Mouse (Mus musculus): Measurements from ENCODE around the gene Sebox. TPM values are rescaled to one million over a fixed set of nuclear protein-coding genes. Genes with fewer than 3 reads are reported as not detected.
"Not testable (repeated sequence)": the region's sequence is repeated elsewhere in the genome, so short reads cannot be mapped to it uniquely, and the experiment has no call there.

Gene Sebox
- polyA plus RNA-seq, 1 experiment: not detected

DNA sequence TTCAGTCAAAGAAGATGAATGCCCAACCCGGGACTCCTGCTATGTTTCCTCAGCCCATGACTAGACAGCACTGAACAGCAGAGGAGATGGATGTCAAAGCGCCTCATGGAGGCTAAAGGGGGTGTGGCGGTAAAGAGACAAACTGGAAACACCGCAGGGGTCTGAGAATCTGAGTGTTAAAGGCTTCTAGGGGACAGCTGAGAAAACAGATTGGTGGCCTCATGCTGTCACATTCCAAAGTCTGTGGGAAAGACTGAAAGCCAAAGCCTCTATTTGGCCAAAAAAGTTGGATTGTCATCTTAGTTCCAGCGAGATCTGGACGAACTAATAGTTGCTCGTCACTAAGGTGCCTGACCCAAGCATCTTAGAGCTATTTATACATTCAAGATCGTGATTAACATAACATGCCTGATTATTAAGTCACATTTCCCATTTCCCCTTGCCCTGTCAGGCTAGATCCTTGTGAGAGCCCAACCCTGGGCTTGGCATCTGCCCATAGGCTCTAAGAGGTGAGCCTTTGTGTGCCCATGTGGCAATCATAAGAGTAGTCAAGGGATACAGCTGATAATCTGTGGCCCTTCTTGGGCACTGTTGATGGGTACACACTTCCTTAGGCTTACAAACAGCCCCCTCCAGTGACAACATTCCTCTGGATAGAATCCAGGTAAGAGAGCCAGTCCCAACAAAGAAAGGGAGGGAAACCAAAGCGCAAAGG is 20.2 kb downstream of the Sebox start:
- Histone ChIP-seq H3K4me1 (ENCODE audit: control insufficient read depth, insufficient read depth, low read length) (no peaks in the 10 kb centered on the region), H3K4me3 (ENCODE audit: insufficient read depth, low read depth, low read length) (no peak overlapping the region), H3K27ac (ENCODE audit: insufficient read depth, low read depth, low read length) (no peak overlapping the region; the same call in 1 of the 2 replicates)
- TF ChIP-seq POLR2A (IDR thresholded peaks at IDR 0.05; ENCODE audit: insufficient read depth, low read depth, low read length) (no peak), CTCF (IDR thresholded peaks at IDR 0.05; ENCODE audit: insufficient read depth, low read depth, low read length) (no peak)
- 73% methylated on average over 9 of the region's 9 CpGs for WGBS

DNA sequence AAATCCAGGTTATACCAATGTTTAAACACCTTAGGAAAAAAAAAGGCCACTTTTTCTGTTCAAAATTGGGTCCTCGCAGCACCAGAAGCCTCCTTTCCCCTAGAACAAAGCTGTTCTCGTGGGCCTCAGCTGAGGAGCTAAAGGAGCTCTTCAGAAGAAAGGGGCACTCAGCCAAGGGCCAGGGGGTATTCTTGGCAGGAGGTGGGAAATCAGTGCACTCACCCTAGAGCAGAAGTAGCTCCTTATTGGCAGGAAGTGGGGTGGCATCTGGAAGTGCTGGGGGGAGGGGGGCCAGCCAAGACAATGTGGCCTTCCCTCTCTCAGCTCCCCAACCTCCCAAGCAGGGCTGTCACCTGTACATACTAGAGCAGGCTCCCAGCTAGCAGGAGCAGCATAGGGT is 21.6 kb downstream of the Sebox start:
- Histone ChIP-seq H3K4me3 (ENCODE audit: insufficient read depth, low read depth, low read length) (no peak overlapping the region), H3K27ac (ENCODE audit: insufficient read depth, low read depth, low read length) (no peak overlapping the region), H3K4me1 (ENCODE audit: control insufficient read depth, insufficient read depth, low read length) (no peaks in the 10 kb centered on the region)
- WGBS: 22% methylated on average over 2 of the region's 2 CpGs
- TF ChIP-seq CTCF (IDR thresholded peaks at IDR 0.05; ENCODE audit: insufficient read depth, low read depth, low read length) (no peak), POLR2A (IDR thresholded peaks at IDR 0.05; ENCODE audit: insufficient read depth, low read depth, low read length) (no peak)

DNA sequence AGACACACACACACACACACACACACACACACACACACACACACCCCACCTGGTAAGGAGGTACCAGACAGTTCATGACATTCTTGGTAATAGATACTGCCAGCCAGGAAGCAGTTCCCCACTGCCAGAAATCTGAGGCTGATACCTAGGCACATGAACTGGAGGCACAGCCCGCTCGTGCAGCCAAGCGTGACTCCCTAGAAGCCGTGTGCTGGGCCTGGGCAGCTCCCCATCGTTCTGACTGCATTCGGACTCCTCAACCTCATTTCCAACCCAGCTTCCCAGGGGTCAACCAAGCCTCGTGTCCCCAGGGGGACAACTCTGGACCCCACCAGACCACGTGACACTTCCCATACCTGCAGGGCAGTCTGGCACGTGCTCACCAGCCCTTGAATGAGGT is 25.5 kb downstream of the Sebox start:
- H3K27ac ChIP-seq (ENCODE audit: insufficient read depth, low read depth, low read length): no peak overlapping the region
- H3K4me3 ChIP-seq (ENCODE audit: insufficient read depth, low read depth, low read length): no peak overlapping the region
- TF ChIP-seq CTCF (IDR thresholded peaks at IDR 0.05; ENCODE audit: insufficient read depth, low read depth, low read length) (no peak), POLR2A (IDR thresholded peaks at IDR 0.05; ENCODE audit: insufficient read depth, low read depth, low read length) (no peak)
- no peaks in the 10 kb centered on the region for H3K4me1 ChIP-seq (ENCODE audit: control insufficient read depth, insufficient read depth, low read length)
- WGBS: 85% methylated on average over 9 of the region's 9 CpGs

DNA sequence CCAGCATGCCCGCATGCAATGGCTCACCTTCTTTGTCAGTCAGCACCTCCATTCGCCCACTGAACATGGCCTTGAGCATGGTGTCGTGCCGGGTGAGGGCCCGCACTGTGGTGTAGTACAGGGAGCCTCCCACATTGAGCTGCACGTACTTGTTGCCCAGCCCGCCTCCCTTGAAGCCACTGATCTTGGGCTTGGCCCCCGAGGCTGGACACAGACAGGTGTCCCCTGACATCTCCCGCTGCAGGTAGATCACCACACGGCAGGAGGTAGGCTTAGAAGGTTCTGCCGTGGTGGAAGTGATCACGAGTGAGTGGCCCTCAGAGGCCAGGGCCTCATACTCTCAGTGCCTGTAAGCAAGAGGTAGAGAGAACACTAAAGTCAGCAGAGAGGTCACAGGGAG is 26.8 kb downstream of the Sebox start:
- TF ChIP-seq CTCF (IDR thresholded peaks at IDR 0.05; ENCODE audit: insufficient read depth, low read depth, low read length) (no peak), POLR2A (IDR thresholded peaks at IDR 0.05; ENCODE audit: insufficient read depth, low read depth, low read length) (no peak)
- WGBS: 92% methylated on average over 12 of the region's 12 CpGs
- Histone ChIP-seq H3K27ac (ENCODE audit: insufficient read depth, low read depth, low read length) (no peak overlapping the region), H3K4me3 (ENCODE audit: insufficient read depth, low read depth, low read length) (no peak overlapping the region), H3K4me1 (ENCODE audit: control insufficient read depth, insufficient read depth, low read length) (no peaks in the 10 kb centered on the region)

DNA sequence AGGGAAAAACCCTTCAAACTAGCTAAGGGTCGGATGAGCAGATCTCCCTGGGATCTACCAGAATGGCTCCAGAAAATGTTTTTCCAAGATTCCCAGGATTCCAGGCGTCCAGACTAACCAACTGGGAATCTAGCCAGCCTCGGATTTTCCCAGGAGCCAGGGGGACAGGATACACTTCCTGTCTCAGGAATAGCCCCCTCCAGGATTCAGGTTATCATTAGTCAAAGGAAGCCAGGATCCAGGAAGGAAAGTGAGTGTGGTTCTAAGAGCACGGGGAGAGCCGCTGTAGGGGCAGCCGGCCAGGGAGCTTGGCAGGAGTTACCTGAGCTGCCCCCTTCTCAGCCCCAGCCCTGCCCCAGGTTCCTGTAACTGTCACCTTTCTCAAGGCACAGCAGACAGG is 27.8 kb downstream of the Sebox start:
- no peak overlapping the region for H3K27ac ChIP-seq (ENCODE audit: insufficient read depth, low read depth, low read length)
- H3K4me1 ChIP-seq (ENCODE audit: control insufficient read depth, insufficient read depth, low read length): no peaks in the 10 kb centered on the region
- TF ChIP-seq CTCF (IDR thresholded peaks at IDR 0.05; ENCODE audit: insufficient read depth, low read depth, low read length) (no peak), POLR2A (IDR thresholded peaks at IDR 0.05; ENCODE audit: insufficient read depth, low read depth, low read length) (no peak)
- 73% methylated on average over 6 of the region's 6 CpGs for WGBS
- no peak overlapping the region for H3K4me3 ChIP-seq (ENCODE audit: insufficient read depth, low read depth, low read length)

DNA sequence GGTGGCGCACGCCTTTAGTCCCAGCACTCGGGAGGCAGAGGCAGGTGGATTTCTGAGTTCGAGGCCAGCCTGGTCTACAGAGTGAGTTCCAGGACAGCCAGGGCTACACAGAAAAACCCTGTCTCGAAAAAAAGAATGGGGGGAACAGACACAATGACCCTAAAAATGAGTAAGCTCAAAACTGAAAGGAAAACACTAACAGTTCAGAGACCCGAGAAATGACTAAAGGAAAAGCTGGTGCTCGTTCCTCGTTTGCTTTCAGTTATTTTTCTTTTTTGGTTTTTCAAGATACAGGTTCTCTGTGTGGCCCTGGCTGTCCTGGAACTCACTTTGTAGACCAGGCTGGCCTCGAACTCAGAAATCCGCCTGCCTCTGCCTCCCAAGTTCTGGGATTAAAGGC is 28.3 kb downstream of the Sebox start:
- not testable (repeated sequence) for H3K27ac ChIP-seq (ENCODE audit: insufficient read depth, low read depth, low read length); H3K4me3 ChIP-seq (ENCODE audit: insufficient read depth, low read depth, low read length); H3K4me1 ChIP-seq (ENCODE audit: control insufficient read depth, insufficient read depth, low read length)
- 97% methylated on average over 10 of the region's 10 CpGs for WGBS

DNA sequence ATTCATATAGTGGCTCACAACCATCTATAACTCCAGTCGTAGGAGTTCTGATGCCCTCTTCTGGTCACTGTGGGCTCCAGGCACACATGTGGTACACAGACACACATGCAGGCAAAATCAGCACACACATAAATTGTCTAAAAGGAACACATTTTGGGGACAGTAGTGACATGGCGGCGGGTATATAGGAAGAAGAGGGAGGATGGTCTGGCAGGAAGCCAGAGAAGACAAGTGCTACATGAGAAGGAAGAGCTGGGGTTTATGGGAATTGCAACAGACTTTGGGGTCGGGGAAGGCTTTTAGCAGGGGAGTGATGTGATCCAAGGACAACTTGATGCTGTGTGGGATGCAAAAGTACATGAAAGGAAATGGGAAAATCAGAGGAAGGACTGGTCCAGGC is 31.3 kb downstream of the Sebox start:
- TF ChIP-seq CTCF (IDR thresholded peaks at IDR 0.05; ENCODE audit: insufficient read depth, low read depth, low read length) (no peak), POLR2A (IDR thresholded peaks at IDR 0.05; ENCODE audit: insufficient read depth, low read depth, low read length) (no peak)
- 67% methylated on average over 4 of the region's 4 CpGs for WGBS
- no peak overlapping the region for H3K4me3 ChIP-seq (ENCODE audit: insufficient read depth, low read depth, low read length)
- H3K27ac ChIP-seq (ENCODE audit: insufficient read depth, low read depth, low read length): no peak overlapping the region
- peaks cover 10% of the 10 kb centered on the region for H3K4me1 ChIP-seq (ENCODE audit: control insufficient read depth, insufficient read depth, low read length)

DNA sequence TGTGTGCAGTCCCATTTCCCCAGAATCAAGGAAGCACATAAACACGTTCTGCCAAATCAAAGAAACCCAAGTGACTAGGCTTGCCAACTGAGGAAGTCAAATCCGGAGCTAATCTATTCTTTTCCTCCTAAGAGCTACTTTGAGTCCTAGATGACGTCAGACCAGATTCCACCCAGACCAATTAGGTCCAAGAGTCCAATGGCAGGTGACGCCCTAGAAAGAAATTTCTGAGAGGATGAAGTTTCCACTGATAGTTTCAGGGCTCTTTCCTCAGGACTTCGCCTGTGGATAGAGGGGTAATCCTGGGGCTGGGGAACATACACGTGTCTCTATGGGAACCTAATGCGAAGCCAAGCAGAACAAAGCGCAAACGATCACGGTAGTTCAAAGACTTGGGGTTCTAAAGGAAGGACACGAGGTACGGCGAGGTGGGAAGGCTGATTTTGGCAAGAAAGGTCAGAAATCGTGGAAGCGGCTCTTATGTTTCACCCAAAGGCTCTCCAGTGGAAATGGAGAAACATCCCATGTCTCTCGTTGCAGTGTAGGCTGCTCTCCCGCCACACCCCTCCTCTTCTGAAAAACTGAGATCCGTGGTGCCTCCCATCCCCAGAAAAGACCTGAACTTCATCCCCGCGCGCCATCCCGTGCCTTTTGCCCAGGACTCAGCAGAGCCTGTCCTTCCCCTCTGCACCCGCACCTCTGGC is 32.3 kb downstream of the Sebox start:
- under 1% methylated on average over 23 of the region's 23 CpGs for WGBS
- Histone ChIP-seq H3K4me3 (ENCODE audit: insufficient read depth, low read depth, low read length) (peak overlapping the region; percentile 64), H3K27ac (ENCODE audit: insufficient read depth, low read depth, low read length) (peak overlapping the region; percentile 63), H3K4me1 (ENCODE audit: control insufficient read depth, insufficient read depth, low read length) (peaks cover 10% of the 10 kb centered on the region)
- TF ChIP-seq CTCF (IDR thresholded peaks at IDR 0.05; ENCODE audit: insufficient read depth, low read depth, low read length): no peak
- no peak for TF ChIP-seq POLR2A (IDR thresholded peaks at IDR 0.05; ENCODE audit: insufficient read depth, low read depth, low read length)

DNA sequence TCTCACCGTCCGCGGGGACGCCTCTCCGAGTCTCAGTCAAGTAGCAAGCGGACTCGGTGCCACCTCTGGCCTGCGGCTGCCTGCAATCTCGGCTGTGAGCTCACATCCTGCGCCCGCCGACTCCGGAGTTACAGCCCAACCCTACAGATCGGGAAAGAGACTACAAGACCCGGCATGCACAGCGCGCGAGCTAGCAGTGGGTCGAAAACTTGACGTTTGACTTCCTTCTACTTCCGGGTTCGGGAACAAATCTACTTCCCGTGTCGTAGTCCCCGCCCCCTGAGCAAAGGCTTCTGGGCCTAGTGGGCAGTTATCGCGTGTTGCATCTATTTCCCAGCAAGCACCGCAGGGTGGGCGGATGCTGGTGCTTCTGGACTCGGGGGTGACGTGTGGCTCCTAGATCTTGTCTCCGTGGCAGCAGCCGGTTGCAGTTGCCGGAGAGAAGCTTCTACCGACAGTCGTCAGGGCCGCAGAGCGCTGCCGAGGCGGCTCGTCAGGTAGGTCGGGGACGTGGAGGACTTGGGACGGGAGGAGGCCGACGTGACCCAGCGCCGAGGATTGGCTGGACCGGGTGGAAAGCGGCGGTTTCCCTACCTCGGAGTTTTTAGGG is 32.9 kb downstream of the Sebox start, which contains the start of the genes Tnfaip1 and Ift20:
Gene Tnfaip1 (minus strand): TSS at position 253 of the 610 bp plus-strand sequence.
Gene Ift20 (plus strand): TSS at position 282 of the 610 bp plus-strand sequence.
- Histone ChIP-seq H3K4me3 (ENCODE audit: insufficient read depth, low read depth, low read length) (peak within 1 kb of the TSS; percentile 96), H3K4me1 (ENCODE audit: control insufficient read depth, insufficient read depth, low read length) (peaks cover 10% of the 10 kb centered on the region), H3K27ac (ENCODE audit: insufficient read depth, low read depth, low read length) (peak within 1 kb of the TSS; percentile 63)
- under 1% methylated on average over 52 of the region's 52 CpGs for WGBS
- TF ChIP-seq CTCF (IDR thresholded peaks at IDR 0.05; ENCODE audit: insufficient read depth, low read depth, low read length): no peak
- TF ChIP-seq POLR2A (IDR thresholded peaks at IDR 0.05; ENCODE audit: insufficient read depth, low read depth, low read length): peak; percentile 72

Data from olfactory bulb, adult 2 months (tissue).